Mouse (Mus musculus) embryonic stem cell, embryonic (primary cell): ENCODE measurements around the gene Wfdc17.

Experiments used
- CTCF ChIA-PET, 4 experiments: fragments of 300-600 bp in 2 of 4; fragments of 350-600 bp in 2 of 4; sonication (Branson Sonifier 250); formaldehyde crosslinking; loops; one replicate each; lab custom pipeline; 2022; ENCODE audit warnings: inconsistent platforms in 2 of 4; lab: Charles Lee
- POLR2A ChIA-PET, 4 experiments: fragments of 300-600 bp in 2 of 4; fragments of 350-600 bp in 2 of 4; sonication (Branson Sonifier 250); formaldehyde crosslinking; loops; one replicate each; lab custom pipeline; 2022; ENCODE audit warnings: antibody characterized with exemption in 4 of 4, inconsistent platforms in 1 of 4; lab: Charles Lee

Gene Wfdc17

GRCm38 (mm10) chr11:83734215-83734614 lies 30.4 kb downstream of the Wfdc17 start:
- CTCF ChIA-PET: no interaction called here
- POLR2A ChIA-PET: no interaction called here

GRCm38 (mm10) chr11:83735881-83736280 lies 32.1 kb downstream of the Wfdc17 start:
- ChIA-PET POLR2A (no interaction called here), CTCF (no interaction called here)

DNA sequence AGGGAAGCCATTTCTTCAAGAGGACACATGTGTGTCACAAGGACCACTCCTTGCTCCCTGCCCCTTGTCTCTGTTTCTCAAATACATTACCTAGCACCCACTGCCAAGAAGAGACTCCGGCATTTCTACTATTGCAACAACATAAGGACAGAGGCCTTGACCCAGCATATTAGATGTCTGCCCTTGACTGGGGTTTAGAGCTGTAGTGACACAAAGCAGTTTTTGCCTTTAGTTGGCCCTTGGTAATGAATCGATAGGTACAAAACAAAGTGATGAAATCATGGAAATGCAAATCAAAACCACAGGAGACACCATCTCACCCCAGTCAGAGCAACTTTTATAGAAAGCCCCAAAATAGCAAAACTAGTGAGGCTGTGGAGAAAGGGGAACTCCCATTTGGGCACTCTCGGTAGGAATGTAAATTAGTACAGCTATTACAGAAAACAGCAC lies 33.3 kb downstream of the Wfdc17 start:
- POLR2A ChIA-PET: interaction anchor here in 1 of 4 experiments (1.4 kb wide), 1 partner anchor 16 kb away, joined by 3 read pairs; the partner anchor contains the start of gene Heatr6
- CTCF ChIA-PET: no interaction called here

GRCm38 (mm10) chr11:83739241-83739640 lies 35.5 kb downstream of the Wfdc17 start:
- ChIA-PET CTCF (interaction anchor here in 2 of 4 experiments (0.7 to 1.2 kb wide), 2 partner anchors 204 to 297 kb away, joined by 3 read pairs; no protein-coding TSS in a partner anchor), POLR2A (interaction anchor here in 1 of 4 experiments (1.5 kb wide), 1 partner anchor 202 kb away, joined by 3 read pairs; no protein-coding TSS in a partner anchor)

GRCm38 (mm10) chr11:83740443-83740991 lies 36.7 kb downstream of the Wfdc17 start:
- POLR2A ChIA-PET: interaction anchor here in 1 of 4 experiments (1.0 to 1.8 kb wide), 3 partner anchors 173 to 223 kb away, joined by 3 to 4 read pairs (median 3); no protein-coding TSS in a partner anchor
- CTCF ChIA-PET: interaction anchor here in 2 of 4 experiments (1.0 to 1.3 kb wide), 2 partner anchors 184 kb away, joined by 3 read pairs; no protein-coding TSS in a partner anchor

GRCm38 (mm10) chr11:83741841-83742240 lies 38.0 kb downstream of the Wfdc17 start:
- ChIA-PET CTCF (interaction anchor here in 1 of 4 experiments (1.8 kb wide), 1 partner anchor 186 kb away, joined by 6 read pairs; no protein-coding TSS in a partner anchor), POLR2A (interaction anchor here in 2 of 4 experiments (1.0 to 1.8 kb wide), 3 partner anchors 11 to 224 kb away, joined by 3 read pairs; partner anchors contain the start of gene Heatr6 (in 1 of the 2))

DNA sequence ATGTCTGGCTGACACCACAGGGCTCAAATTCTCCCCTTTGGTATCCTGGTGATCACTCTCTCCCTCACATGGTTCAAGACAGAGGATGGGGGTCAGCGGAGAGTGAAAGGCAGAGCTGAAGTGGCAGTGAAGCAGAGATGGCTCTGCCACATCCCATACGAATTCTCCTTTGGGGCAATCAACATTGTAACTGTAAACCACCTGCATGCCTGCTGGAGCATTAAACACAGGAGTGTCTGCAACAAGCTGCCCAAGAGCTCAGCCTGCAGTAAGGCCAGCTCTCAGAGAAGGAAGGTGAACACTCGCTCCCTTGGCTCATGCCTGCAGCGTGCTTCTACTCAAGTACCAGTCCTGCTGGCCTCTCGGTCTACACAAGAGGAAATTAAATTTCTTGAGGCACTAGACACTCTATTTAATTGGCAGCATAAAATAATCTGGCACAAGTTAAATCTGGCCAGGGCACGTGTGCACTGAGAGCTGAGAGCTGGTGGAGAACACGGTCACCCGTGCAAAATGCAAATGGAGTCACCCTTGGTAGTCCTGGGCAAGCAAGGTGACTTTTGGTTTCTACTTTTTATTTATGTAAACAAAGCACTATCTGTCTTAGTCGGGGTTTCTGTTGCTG lies 39.1 kb downstream of the Wfdc17 start:
- ChIA-PET CTCF (interaction anchor here in 1 of 4 experiments (1.8 kb wide), 1 partner anchor 187 kb away, joined by 6 read pairs; no protein-coding TSS in a partner anchor), POLR2A (interaction anchor here in 2 of 4 experiments (0.6 to 1.3 kb wide), 3 partner anchors 10 to 270 kb away, joined by 3 read pairs; partner anchors contain the start of genes Heatr6 (in 1 of the 2) and Taf15 (in 1 of the 2))

- POLR2A ChIA-PET: interaction anchor here in 2 of 4 experiments (1.0 to 2.2 kb wide), 3 partner anchors 10 to 117 kb away, joined by 3 to 8 read pairs (median 4); partner anchors contain the start of gene Heatr6 (in 1 of the 2)
- CTCF ChIA-PET: interaction anchor here in 1 of 4 experiments (1.6 to 1.8 kb wide), 2 partner anchors 11 to 187 kb away, joined by 4 to 6 read pairs; no protein-coding TSS in a partner anchor
Observed at GRCm38 (mm10) chr11:83743525-83743924, 39.7 kb downstream of the Wfdc17 start.

- ChIA-PET POLR2A (no interaction called here), CTCF (interaction anchor here in 1 of 4 experiments (1.7 kb wide), 1 partner anchor 190 kb away, joined by 5 read pairs; no protein-coding TSS in a partner anchor)
Observed at GRCm38 (mm10) chr11:83746152-83746551, 42.4 kb downstream of the Wfdc17 start.

DNA sequence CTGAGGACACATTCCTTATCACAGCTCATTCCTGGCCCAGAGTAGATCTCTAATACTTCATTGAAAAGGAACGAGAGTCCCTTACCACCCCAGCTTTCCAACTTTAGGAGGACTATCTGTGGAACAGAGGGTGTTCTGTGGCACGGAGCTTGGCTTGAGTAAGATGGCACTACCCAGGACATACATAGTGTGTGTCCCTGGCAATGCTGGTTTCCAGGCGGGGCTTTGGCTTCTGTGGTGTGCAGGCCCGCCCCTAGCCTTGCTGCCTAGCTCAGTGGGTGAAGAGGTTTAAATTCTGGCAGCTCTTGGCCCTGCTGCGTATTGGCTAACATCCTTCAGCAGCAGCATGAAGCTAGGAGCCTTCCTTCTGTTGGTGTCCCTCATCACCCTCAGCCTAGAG lies 42.9 kb downstream of the Wfdc17 start, which contains the start of gene Wfdc21:
Wfdc21 (plus strand) TSS at position 260 of the 400 bp plus-strand sequence.
- CTCF ChIA-PET: interaction anchor here in 1 of 4 experiments (1.7 kb wide), 1 partner anchor 190 kb away, joined by 5 read pairs; no protein-coding TSS in a partner anchor
- POLR2A ChIA-PET: no interaction called here

DNA sequence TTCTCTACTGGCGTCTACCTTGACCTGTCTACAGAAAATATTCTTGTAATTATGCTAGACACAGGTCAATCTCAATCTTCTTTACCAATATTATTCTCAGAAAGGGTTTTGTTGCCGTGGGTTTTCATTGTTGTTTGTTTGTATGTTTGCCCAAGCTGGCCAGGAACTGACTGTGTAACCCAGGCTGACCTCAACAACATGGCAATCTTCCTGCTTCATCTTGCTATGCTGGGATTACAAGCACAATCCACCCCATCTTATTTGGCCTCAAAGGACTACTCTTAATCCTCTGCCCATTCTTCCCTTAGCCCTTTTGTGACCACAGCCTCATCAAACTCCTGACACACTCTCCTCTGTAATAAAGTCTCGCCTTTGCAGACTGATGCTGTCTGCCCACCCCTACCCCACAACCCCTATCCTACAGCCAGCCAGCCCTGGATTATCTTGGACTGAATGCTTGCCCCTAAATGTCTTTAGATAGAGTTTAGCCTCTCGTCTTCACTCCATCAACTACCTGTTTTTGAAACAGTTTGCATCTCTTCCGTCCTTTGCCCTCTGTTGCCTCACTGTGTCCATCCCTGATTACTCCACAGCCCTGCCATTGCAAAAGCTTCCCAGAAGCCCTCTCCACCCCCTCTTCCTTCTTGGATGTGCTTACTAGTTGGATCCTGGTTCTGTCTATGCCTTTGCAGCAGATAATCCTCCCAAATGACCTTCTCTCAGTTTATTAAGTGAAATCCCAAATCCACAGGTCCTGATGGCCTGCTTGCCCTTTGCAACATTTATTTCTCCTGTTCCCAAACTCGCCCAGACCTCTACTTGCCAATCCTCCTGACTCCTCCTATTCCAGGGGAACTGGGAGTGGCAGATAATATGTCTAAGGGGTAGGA lies 43.8 kb downstream of the Wfdc17 start:
- POLR2A ChIA-PET: no interaction called here
- CTCF ChIA-PET: no interaction called here

GRCm38 (mm10) chr11:83753581-83754181 lies 49.9 kb downstream of the Wfdc17 start, which contains the start of gene Heatr6:
Heatr6 (plus strand) TSS chr11:83753696.
- POLR2A ChIA-PET: interaction anchor here (0.5 to 3.0 kb wide), 38 partner anchors 9 to 1471 kb away, joined by 3 to 27 read pairs (median 4); partner anchors contain the start of genes Ddx52 (in 2 of the 4), Taf15 (in 2 of the 4) and Ap2b1 (in 1 of the 4)
- CTCF ChIA-PET: interaction anchor here in 1 of 4 experiments (0.8 to 0.9 kb wide), 2 partner anchors 22 to 308 kb away, joined by 3 to 5 read pairs; no protein-coding TSS in a partner anchor

DNA sequence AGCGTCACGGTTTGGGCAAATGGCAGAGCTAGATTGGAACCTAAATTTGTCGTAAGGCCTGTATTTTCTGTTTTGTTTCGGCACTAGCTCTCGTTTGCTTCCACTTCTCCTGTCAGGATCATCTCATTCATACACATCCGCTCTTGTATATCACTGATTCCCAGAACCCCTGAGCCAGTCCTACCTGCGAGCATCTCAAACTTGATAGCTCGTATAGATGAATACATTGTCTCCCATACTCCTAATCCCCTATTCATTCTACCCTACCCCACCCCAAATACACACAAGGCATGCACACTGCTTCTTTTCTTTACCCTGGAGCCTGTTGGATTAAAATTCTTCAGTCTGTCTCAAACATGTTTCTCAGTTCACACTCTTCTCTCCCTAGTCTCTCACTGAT lies 50.4 kb downstream of the Wfdc17 start:
- CTCF ChIA-PET: interaction anchor here in 2 of 4 experiments (0.6 to 0.9 kb wide), 2 partner anchors 22 to 266 kb away, joined by 5 read pairs; no protein-coding TSS in a partner anchor
- POLR2A ChIA-PET: interaction anchor here (0.6 to 3.0 kb wide), 30 partner anchors 8 to 1898 kb away, joined by 3 to 27 read pairs (median 4); partner anchors contain the start of genes Ddx52 (in 2 of the 4), Taf15 (in 2 of the 4) and Ap2b1 (in 1 of the 4)
